Mouse (Mus musculus): ENCODE data around the gene Pagr1b. TPM values are rescaled to one million over a fixed set of nuclear protein-coding genes. Genes with fewer than 3 reads are reported as not detected.

The Pagr1b gene
- polyA plus RNA-seq, 1 experiment from 2014 or later = not detected

- H3K4me3 ChIP-seq (ENCODE audit: low read length) = peak overlapping the region; percentile 48
- H3K9ac ChIP-seq (replicated peaks; ENCODE audit: low read length) = peak overlapping the region; percentile 64
- H3K9me3 ChIP-seq (ENCODE audit: low read length) = no peaks in the 10 kb centered on the region
- peak overlapping the region; percentile 63 for H3K4me2 ChIP-seq (replicated peaks; ENCODE audit: low read depth, low read length)
- peaks cover 35% of the 10 kb centered on the region for H3K36me3 ChIP-seq (ENCODE audit: insufficient read depth, low read length)
- no peak for ATAC-seq (ENCODE audit: low FRiP score, low TSS enrichment)
- peak overlapping the region; percentile 40 for H3K27ac ChIP-seq (ENCODE audit: low read length)
- H3K27me3 ChIP-seq (ENCODE audit: insufficient read depth, low read length) = no peaks in the 10 kb centered on the region
- peaks cover 82% of the 10 kb centered on the region for H3K4me1 ChIP-seq (ENCODE audit: insufficient read depth, low read length)
- WGBS = 58% methylated on average over 3 of the region's 3 CpGs
Measured at GRCm38 (mm10) chr7:127020031-127020430, 3.7 kb upstream of the Pagr1b start.

- Histone ChIP-seq H3K9me3 (ENCODE audit: low read length) (no peaks in the 10 kb centered on the region), H3K27me3 (ENCODE audit: insufficient read depth, low read length) (no peaks in the 10 kb centered on the region), H3K4me3 (ENCODE audit: low read length) (no peak overlapping the region), H3K9ac (replicated peaks; ENCODE audit: low read length) (peak overlapping the region; percentile 64), H3K4me1 (ENCODE audit: insufficient read depth, low read length) (peaks cover 82% of the 10 kb centered on the region), H3K27ac (ENCODE audit: low read length) (no peak overlapping the region), H3K4me2 (replicated peaks; ENCODE audit: low read depth, low read length) (peak overlapping the region; percentile 63), H3K36me3 (ENCODE audit: insufficient read depth, low read length) (peaks cover 32% of the 10 kb centered on the region)
- 75% methylated on average over 14 of the region's 14 CpGs for WGBS
- no peak for ATAC-seq (ENCODE audit: low FRiP score, low TSS enrichment)
Measured at GRCm38 (mm10) chr7:127019306-127019960, 3.1 kb upstream of the Pagr1b start.

- H3K36me3 ChIP-seq (ENCODE audit: insufficient read depth, low read length) = peaks cover 24% of the 10 kb centered on the region
- ATAC-seq (ENCODE audit: low FRiP score, low TSS enrichment) = no peak
- H3K4me1 ChIP-seq (ENCODE audit: insufficient read depth, low read length) = peaks cover 80% of the 10 kb centered on the region
- H3K27ac ChIP-seq (ENCODE audit: low read length) = peak overlapping the region; percentile 98
- H3K4me3 ChIP-seq (ENCODE audit: low read length) = no peak overlapping the region; the same call in 1 of the 2 replicates
- no peaks in the 10 kb centered on the region for H3K27me3 ChIP-seq (ENCODE audit: insufficient read depth, low read length)
- peak overlapping the region; percentile 35 for H3K9ac ChIP-seq (replicated peaks; ENCODE audit: low read length)
- WGBS = 47% methylated on average over 15 of the region's 15 CpGs
- H3K4me2 ChIP-seq (replicated peaks; ENCODE audit: low read depth, low read length) = peak overlapping the region; percentile 28
- no peaks in the 10 kb centered on the region for H3K9me3 ChIP-seq (ENCODE audit: low read length)
Measured at GRCm38 (mm10) chr7:127018416-127019305, 2.4 kb upstream of the Pagr1b start.

- no peaks in the 10 kb centered on the region for H3K27me3 ChIP-seq (ENCODE audit: insufficient read depth, low read length)
- H3K4me3 ChIP-seq (ENCODE audit: low read length) = no peak overlapping the region; the same call in 1 of the 2 replicates
- ATAC-seq (ENCODE audit: low FRiP score, low TSS enrichment) = no peak
- WGBS = 35% methylated on average over 6 of the region's 6 CpGs
- H3K9ac ChIP-seq (replicated peaks; ENCODE audit: low read length) = peak overlapping the region; percentile 35
- H3K4me1 ChIP-seq (ENCODE audit: insufficient read depth, low read length) = peaks cover 78% of the 10 kb centered on the region
- peaks cover 24% of the 10 kb centered on the region for H3K36me3 ChIP-seq (ENCODE audit: insufficient read depth, low read length)
- no peaks in the 10 kb centered on the region for H3K9me3 ChIP-seq (ENCODE audit: low read length)
- H3K27ac ChIP-seq (ENCODE audit: low read length) = peak overlapping the region; percentile 98
- H3K4me2 ChIP-seq (replicated peaks; ENCODE audit: low read depth, low read length) = peak overlapping the region; percentile 17; the same call in 1 of the 2 replicates
Measured at GRCm38 (mm10) chr7:127017950-127018345, 1.7 kb upstream of the Pagr1b start.

GRCm38 (mm10) chr7:127016971-127017949, 976 bp upstream of the Pagr1b start, which contains the start of gene Pagr1a:
Pagr1a (minus strand) TSS chr7:127017352.
- WGBS = 3% methylated on average over 38 of the region's 39 CpGs
- Histone ChIP-seq H3K36me3 (ENCODE audit: insufficient read depth, low read length) (peaks cover 23% of the 10 kb centered on the region), H3K4me2 (replicated peaks; ENCODE audit: low read depth, low read length) (peak within 1 kb of the TSS; percentile 82), H3K9me3 (ENCODE audit: low read length) (no peaks in the 10 kb centered on the region), H3K4me1 (ENCODE audit: insufficient read depth, low read length) (peaks cover 71% of the 10 kb centered on the region), H3K9ac (replicated peaks; ENCODE audit: low read length) (peak within 1 kb of the TSS; percentile 81), H3K4me3 (ENCODE audit: low read length) (peak within 1 kb of the TSS; percentile 73), H3K27me3 (ENCODE audit: insufficient read depth, low read length) (no peaks in the 10 kb centered on the region), H3K27ac (ENCODE audit: low read length) (peak within 1 kb of the TSS; percentile 98)
- peak; percentile 85 for ATAC-seq (ENCODE audit: low FRiP score, low TSS enrichment)

GRCm38 (mm10) chr7:127016486-127016938, 228 bp upstream of the Pagr1b start:
- Histone ChIP-seq H3K4me3 (ENCODE audit: low read length) (peak overlapping the region; percentile 73), H3K27me3 (ENCODE audit: insufficient read depth, low read length) (no peaks in the 10 kb centered on the region), H3K9me3 (ENCODE audit: low read length) (no peaks in the 10 kb centered on the region), H3K27ac (ENCODE audit: low read length) (peak overlapping the region; percentile 98), H3K4me1 (ENCODE audit: insufficient read depth, low read length) (peaks cover 63% of the 10 kb centered on the region), H3K36me3 (ENCODE audit: insufficient read depth, low read length) (peaks cover 20% of the 10 kb centered on the region), H3K9ac (replicated peaks; ENCODE audit: low read length) (peak overlapping the region; percentile 81), H3K4me2 (replicated peaks; ENCODE audit: low read depth, low read length) (peak overlapping the region; percentile 82)
- peak; percentile 46 for ATAC-seq (ENCODE audit: low FRiP score, low TSS enrichment)
- WGBS = 0% methylated on average over 22 of the region's 22 CpGs

GRCm38 (mm10) chr7:127016081-127016480, 203 bp downstream of the Pagr1b start:
- 0% methylated on average over 10 of the region's 10 CpGs for WGBS
- peak overlapping the region; percentile 98 for H3K27ac ChIP-seq (ENCODE audit: low read length)
- H3K4me3 ChIP-seq (ENCODE audit: low read length) = peak overlapping the region; percentile 73
- H3K9ac ChIP-seq (replicated peaks; ENCODE audit: low read length) = peak overlapping the region; percentile 81
- ATAC-seq (ENCODE audit: low FRiP score, low TSS enrichment) = peak; percentile 13
- no peaks in the 10 kb centered on the region for H3K9me3 ChIP-seq (ENCODE audit: low read length)
- no peaks in the 10 kb centered on the region for H3K27me3 ChIP-seq (ENCODE audit: insufficient read depth, low read length)
- peaks cover 20% of the 10 kb centered on the region for H3K36me3 ChIP-seq (ENCODE audit: insufficient read depth, low read length)
- H3K4me1 ChIP-seq (ENCODE audit: insufficient read depth, low read length) = peaks cover 59% of the 10 kb centered on the region
- peak overlapping the region; percentile 82 for H3K4me2 ChIP-seq (replicated peaks; ENCODE audit: low read depth, low read length)

- 89% methylated on average over 12 of the region's 12 CpGs for WGBS
- H3K27ac ChIP-seq (ENCODE audit: low read length) = no peak overlapping the region
- no peaks in the 10 kb centered on the region for H3K9me3 ChIP-seq (ENCODE audit: low read length)
- no peak for ATAC-seq (ENCODE audit: low FRiP score, low TSS enrichment)
- H3K36me3 ChIP-seq (ENCODE audit: insufficient read depth, low read length) = peaks cover 20% of the 10 kb centered on the region
- H3K27me3 ChIP-seq (ENCODE audit: insufficient read depth, low read length) = no peaks in the 10 kb centered on the region
- peaks cover 51% of the 10 kb centered on the region for H3K4me1 ChIP-seq (ENCODE audit: insufficient read depth, low read length)
- 0 out of 2 replicates have a peak overlapping the region, but pooled peaks have one; percentile 71 for H3K9ac ChIP-seq (replicated peaks; ENCODE audit: low read length)
- H3K4me2 ChIP-seq (replicated peaks; ENCODE audit: low read depth, low read length) = peak overlapping the region; percentile 60
- H3K4me3 ChIP-seq (ENCODE audit: low read length) = no peak overlapping the region
Measured at GRCm38 (mm10) chr7:127014993-127015392, 1.3 kb downstream of the Pagr1b start.

GRCm38 (mm10) chr7:127014320-127014719, 2.0 kb downstream of the Pagr1b start, which contains the start of gene Mvp:
Mvp (minus strand) TSS chr7:127014621.
- 17% methylated on average over 11 of the region's 11 CpGs for WGBS
- Histone ChIP-seq H3K27me3 (ENCODE audit: insufficient read depth, low read length) (no peaks in the 10 kb centered on the region), H3K9me3 (ENCODE audit: low read length) (no peaks in the 10 kb centered on the region), H3K4me2 (replicated peaks; ENCODE audit: low read depth, low read length) (peak within 1 kb of the TSS; percentile 82), H3K27ac (ENCODE audit: low read length) (peak within 1 kb of the TSS; percentile 75), H3K4me1 (ENCODE audit: insufficient read depth, low read length) (peaks cover 48% of the 10 kb centered on the region), H3K4me3 (ENCODE audit: low read length) (peak within 1 kb of the TSS; percentile 61), H3K9ac (replicated peaks; ENCODE audit: low read length) (peak within 1 kb of the TSS; percentile 71), H3K36me3 (ENCODE audit: insufficient read depth, low read length) (peaks cover 20% of the 10 kb centered on the region)
- ATAC-seq (ENCODE audit: low FRiP score, low TSS enrichment) = no peak

Data from kidney, embryonic 16.5 days (tissue).